Mouse (Mus musculus) erythroblast, embryonic 14.5 days (primary cell): ENCODE measurements around the gene Gpn2.

ENCODE experiments used
- GATA1 ChIP-seq: IDR thresholded peaks from 2 replicates; pipeline ENCODE4 v1.6.1; 2012; ENCODE audit warnings: low read length, inconsistent platforms, mixed read lengths
- TAL1 ChIP-seq: IDR thresholded peaks from 3 replicates; pipeline ENCODE4 v1.6.1; 2012; ENCODE audit warnings: low read length, inconsistent platforms, mixed read lengths

- TF ChIP-seq TAL1 = no peak
- TF ChIP-seq GATA1 = no peak
These were observed 21.0 kb upstream of the Gpn2 start for GRCm38 (mm10) chr4:133563123-133563571.
